Mouse (Mus musculus) heart, adult 2 months (tissue): Measurements from ENCODE around the gene Akr7a5. TPM values are rescaled to one million over a fixed set of nuclear protein-coding genes. Genes with fewer than 3 reads are reported as not detected.

Source experiments
- DNase-seq, 2 experiments: peaks; one replicate each; pipeline ENCODE4 v3.0.0; 2021
- H3K27ac ChIP-seq: fragments of 200-600 bp; 2 replicates; pipeline ENCODE4 v1.8.1; 2022
- H3K27me3 ChIP-seq: fragments of 200-500 bp; 2 replicates; pipeline ENCODE4 v1.6.1; 2012; ENCODE audit warnings: mild to moderate bottlenecking, low read length, inconsistent platforms, mixed read lengths; ENCODE audit not compliant: control insufficient read depth, insufficient read depth
- H3K36me3 ChIP-seq: fragments of 200-500 bp; 2 replicates; pipeline ENCODE4 v1.6.1; 2012; ENCODE audit warnings: low read length, inconsistent platforms; ENCODE audit not compliant: control insufficient read depth, insufficient read depth
- H3K4me1 ChIP-seq: fragments of 200-500 bp; 2 replicates; pipeline ENCODE4 v1.6.1; 2011; ENCODE audit warnings: low read length; ENCODE audit not compliant: control insufficient read depth, insufficient read depth
- H3K4me3 ChIP-seq: fragments of 200-600 bp; 2 replicates; pipeline ENCODE4 v1.8.1; 2022
- H3K79me2 ChIP-seq: fragments of 200-500 bp; replicated peaks from 2 replicates; pipeline ENCODE4 v1.6.1; 2012; ENCODE audit warnings: mild to moderate bottlenecking, inconsistent platforms, low read length, moderate library complexity, mixed read lengths; ENCODE audit not compliant: control insufficient read depth, insufficient read depth
- H3K9ac ChIP-seq: fragments of 200-500 bp; 2 replicates; pipeline ENCODE4 v1.6.1; 2012; ENCODE audit warnings: low read depth, mild to moderate bottlenecking, control low read depth, inconsistent platforms, low read length, mixed read lengths
- CTCF ChIP-seq: fragments of 200-600 bp; IDR thresholded peaks from 2 replicates; pipeline ENCODE4 v1.8.1; 2022; ENCODE audit warnings: antibody characterized with exemption, mild to moderate bottlenecking, moderate library complexity
- EP300 ChIP-seq: fragments of 200-500 bp; IDR thresholded peaks from 2 replicates; pipeline ENCODE4 v1.6.1; 2011; ENCODE audit warnings: low read depth, low read length, control low read depth; ENCODE audit not compliant: insufficient read depth
- POLR2A ChIP-seq: fragments of 200-500 bp; IDR thresholded peaks from 2 replicates; pipeline ENCODE4 v1.6.1; 2011; ENCODE audit warnings: mild to moderate bottlenecking, low read depth, low read length, control low read depth; ENCODE audit not compliant: insufficient read depth
- WGBS: fragments of 180-500 bp; shearing (Covaris S2); methylation state at CpG from one replicate; pipeline ENCODE4 v1.1.7; 2018; 5-methylcytosine and 5-hydroxymethylcytosine counted together
- intact Hi-C: fragments of 180-260 bp; cut with DNase I; formaldehyde crosslinking; loops from one replicate; pipeline ENCODE4 v1.15.1; 2025
- long read RNA-seq: library from polyadenylated mRNA; stranded (forward); transcript quantifications from one replicate; pipeline ENCODE4 v2.0.0, GENCODE M21; 2021
- polyA plus RNA-seq: library from polyadenylated mRNA; depleted of rRNA; stranded (reverse); fragments of >200 nt; gene quantifications from 2 replicates; pipeline ENCODE4 v1.2.3, GENCODE M21; 2012; rRNA removed
- total RNA-seq, 2 experiments: library from RNA; stranded (reverse); gene quantifications; 2 replicates each; pipeline ENCODE4 v1.2.3; 2021

Gene Akr7a5
- total RNA-seq: 10 to 100 TPM; 48.4 to 51.3 TPM
- polyA plus RNA-seq: 30.9 and 40.2 TPM in 2 replicates
- long read RNA-seq, transcript Akr7a5-201 (7 exons, 1,288 nt): major isoform, 40 of 42 reads
- long read RNA-seq, partial matches to known transcripts: 1 of 42 reads
- long read RNA-seq, other reads (novel, unspliced or antisense): 1 of 42 reads

DNA sequence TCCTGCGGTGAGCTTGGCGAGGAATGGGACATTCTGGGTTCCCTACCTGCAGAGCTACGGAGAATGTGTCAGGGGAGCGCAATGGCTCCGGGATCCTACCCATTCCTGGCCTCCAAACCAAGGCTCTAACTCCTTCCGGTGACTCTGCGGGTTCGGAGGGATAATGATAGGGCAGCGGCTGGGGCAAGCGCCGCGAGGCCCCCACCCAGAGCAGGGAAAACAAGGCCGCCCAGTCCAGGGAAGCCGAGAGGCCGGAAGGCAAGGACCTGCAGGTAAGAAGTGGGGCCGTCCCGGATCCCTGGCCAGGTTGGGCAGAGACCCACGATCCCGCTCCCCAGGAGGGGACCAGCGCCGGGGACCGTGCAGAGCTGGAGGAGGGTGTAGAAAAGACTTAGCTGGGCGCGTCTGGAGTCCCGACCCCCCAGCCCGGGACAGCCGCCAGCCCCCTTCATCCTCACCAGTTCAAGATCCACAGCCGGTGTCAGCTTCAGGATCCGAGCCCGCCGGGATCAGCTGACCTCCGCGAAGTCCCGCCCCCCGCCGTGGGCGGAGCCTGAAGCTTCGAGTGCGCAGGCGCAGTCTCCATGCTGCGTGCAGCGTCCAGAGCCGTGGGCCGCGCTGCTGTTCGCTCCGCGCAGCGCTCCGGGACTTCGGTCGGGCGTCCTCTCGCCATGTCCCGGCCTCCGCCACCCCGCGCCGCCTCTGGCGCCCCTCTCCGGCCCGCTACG, at the start of gene Akr7a5, which contains the start of gene Pqlc2:
Gene Akr7a5 (plus strand): TSS at position 574 of the 728 bp plus-strand sequence.
Gene Pqlc2 (minus strand): TSS at position 538 of the 728 bp plus-strand sequence.
- H3K27ac ChIP-seq: peak within 1 kb of the TSS; percentile 83
- intact Hi-C loops: no loop called here
- peak within 1 kb of the TSS; percentile 100 for H3K4me3 ChIP-seq
- no peaks in the 10 kb centered on the region for H3K36me3 ChIP-seq
- no peaks in the 10 kb centered on the region for H3K79me2 ChIP-seq
- H3K27me3 ChIP-seq: no peaks in the 10 kb centered on the region
- H3K4me1 ChIP-seq: peaks cover 6% of the 10 kb centered on the region
- peak; percentile 94 for TF ChIP-seq POLR2A
- TF ChIP-seq EP300: 0 out of 2 replicates have a peak, but pooled peaks have one; percentile 21
- 0 out of 2 replicates have a peak, but pooled peaks have one; percentile 21 for TF ChIP-seq CTCF
- WGBS: under 1% methylated on average over 63 of the region's 63 CpGs
- peak; percentile 98 to 100 for DNase-seq
- peak within 1 kb of the TSS; percentile 93 for H3K9ac ChIP-seq

DNA sequence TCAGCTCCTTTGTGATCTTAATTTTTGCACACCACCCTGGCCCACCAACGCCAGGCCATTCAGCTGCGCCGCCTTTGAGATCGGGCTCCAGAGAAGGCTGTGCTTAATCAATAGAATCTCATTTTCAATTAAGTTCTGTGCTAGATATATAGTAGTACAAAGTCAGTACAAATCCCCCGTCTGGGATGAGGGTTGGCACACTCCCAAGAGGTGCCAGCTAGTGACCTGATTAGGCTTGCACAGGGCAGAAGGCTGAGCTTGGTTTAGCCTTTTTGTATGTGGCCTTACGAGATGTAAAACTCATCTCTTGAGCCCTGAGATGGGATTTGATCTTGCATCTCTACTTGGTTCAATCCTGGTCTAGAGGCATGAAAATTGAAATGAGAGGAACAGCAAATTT, 47.6 kb upstream of the Akr7a5 start:
- H3K79me2 ChIP-seq: peaks cover 2% of the 10 kb centered on the region; the same call in 1 of the 2 replicates
- no peaks in the 10 kb centered on the region for H3K36me3 ChIP-seq
- no peaks in the 10 kb centered on the region for H3K27me3 ChIP-seq
- no peak overlapping the region for H3K4me3 ChIP-seq
- 79% methylated on average over 6 of the region's 6 CpGs for WGBS
- no peak overlapping the region for H3K9ac ChIP-seq
- peaks cover 3% of the 10 kb centered on the region; the same call in 1 of the 2 replicates for H3K4me1 ChIP-seq
- no peak for DNase-seq
- no peak overlapping the region for H3K27ac ChIP-seq
- intact Hi-C loops: no loop called here
- TF ChIP-seq EP300 (no peak), POLR2A (no peak), CTCF (no peak)

DNA sequence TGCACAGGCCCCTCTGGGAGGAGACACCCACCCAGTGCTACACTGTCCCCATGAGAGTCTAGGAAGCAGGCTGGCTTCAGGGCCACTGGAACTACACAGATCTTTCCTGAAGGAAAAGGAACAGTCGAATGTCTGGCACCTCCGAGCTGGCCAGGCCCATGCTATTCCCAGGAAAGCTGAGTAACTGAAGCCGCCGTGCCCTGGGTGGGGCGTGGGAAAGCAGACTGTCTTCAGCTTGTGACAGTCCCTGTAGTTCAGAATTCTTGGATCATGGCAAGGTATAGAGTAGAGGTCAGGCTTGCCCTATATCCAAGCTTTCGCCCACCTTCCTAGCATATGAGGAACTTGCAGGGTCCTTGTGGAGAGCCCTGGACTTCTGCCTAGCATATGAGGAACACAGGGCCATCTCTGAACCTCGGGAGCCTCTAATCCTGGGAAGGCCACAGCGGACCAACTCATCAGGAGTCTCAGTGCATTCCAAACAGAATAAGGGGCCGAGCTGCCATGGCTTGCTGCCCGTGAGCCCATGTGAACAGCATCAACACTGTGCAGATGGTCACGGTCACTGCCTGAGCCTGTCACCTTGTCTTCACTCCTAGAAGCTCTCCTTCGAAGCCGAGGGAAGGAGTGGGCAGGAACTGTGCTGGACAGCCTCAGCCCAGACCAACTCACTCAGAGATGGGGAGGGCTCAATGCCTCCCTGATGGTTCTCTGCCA, 44.6 kb upstream of the Akr7a5 start:
- intact Hi-C loops: no loop called here
- Histone ChIP-seq H3K79me2 (peaks cover 5% of the 10 kb centered on the region; the same call in 1 of the 2 replicates), H3K9ac (no peak overlapping the region), H3K27ac (no peak overlapping the region), H3K4me3 (no peak overlapping the region), H3K4me1 (peaks cover 3% of the 10 kb centered on the region; the same call in 1 of the 2 replicates), H3K27me3 (no peaks in the 10 kb centered on the region), H3K36me3 (no peaks in the 10 kb centered on the region)
- TF ChIP-seq CTCF (no peak), POLR2A (no peak), EP300 (no peak)
- no peak for DNase-seq
- 69% methylated on average over 13 of the region's 13 CpGs for WGBS

DNA sequence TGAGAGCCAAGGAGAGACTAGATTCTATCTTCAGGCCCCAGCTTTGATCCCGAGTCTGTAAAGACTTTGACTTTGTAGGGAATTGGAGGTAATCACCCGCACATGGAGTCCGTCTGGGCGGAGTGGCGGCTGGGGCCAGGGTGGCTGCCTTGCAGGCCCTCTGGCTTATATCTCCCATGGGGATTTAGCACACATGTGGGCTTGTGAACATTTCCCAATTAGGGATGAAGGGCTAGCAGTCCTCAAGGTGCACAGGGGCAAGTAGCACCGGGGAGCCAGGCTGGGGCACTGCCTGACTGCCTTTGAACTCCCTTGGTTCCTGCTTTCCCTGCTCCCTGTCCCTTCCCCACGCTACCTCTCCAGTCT, 44.1 kb upstream of the Akr7a5 start:
- Histone ChIP-seq H3K27ac (no peak overlapping the region), H3K36me3 (no peaks in the 10 kb centered on the region), H3K4me3 (no peak overlapping the region), H3K27me3 (no peaks in the 10 kb centered on the region), H3K79me2 (peaks cover 5% of the 10 kb centered on the region; the same call in 1 of the 2 replicates), H3K9ac (no peak overlapping the region), H3K4me1 (peaks cover 3% of the 10 kb centered on the region; the same call in 1 of the 2 replicates)
- TF ChIP-seq POLR2A (no peak), CTCF (no peak), EP300 (no peak)
- 80% methylated on average over 7 of the region's 7 CpGs for WGBS
- no peak for DNase-seq
- intact Hi-C loops: no loop called here

DNA sequence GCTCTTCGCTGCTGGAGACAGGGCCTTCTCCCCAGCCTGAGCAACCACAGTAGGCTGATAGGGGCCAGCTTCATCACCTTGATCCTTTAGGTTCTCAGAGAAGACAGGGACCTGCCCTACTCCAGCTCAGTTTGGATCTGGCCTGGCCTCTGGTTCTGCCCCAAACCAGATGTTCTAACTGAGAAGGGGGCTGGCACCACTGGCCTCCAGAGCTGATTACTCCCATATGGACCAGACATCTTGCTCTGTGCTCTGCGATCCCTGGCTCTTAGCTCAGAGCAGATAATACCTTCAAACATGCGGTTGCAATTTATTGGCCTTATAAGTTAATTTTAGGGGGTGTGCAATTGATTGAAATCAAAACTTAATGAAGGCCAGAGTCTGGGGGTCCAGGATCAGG, 43.2 kb upstream of the Akr7a5 start:
- no peak overlapping the region for H3K4me3 ChIP-seq
- H3K27me3 ChIP-seq: no peaks in the 10 kb centered on the region
- TF ChIP-seq POLR2A (no peak), EP300 (no peak), CTCF (no peak)
- no peak for DNase-seq
- no peak overlapping the region for H3K27ac ChIP-seq
- peaks cover 5% of the 10 kb centered on the region; the same call in 1 of the 2 replicates for H3K79me2 ChIP-seq
- H3K4me1 ChIP-seq: peaks cover 3% of the 10 kb centered on the region; the same call in 1 of the 2 replicates
- WGBS: 80% methylated on average over 3 of the region's 3 CpGs
- intact Hi-C loops: no loop called here
- no peak overlapping the region for H3K9ac ChIP-seq
- H3K36me3 ChIP-seq: no peaks in the 10 kb centered on the region
